Mouse (Mus musculus) heart, postnatal 4 days (tissue): Measurements from ENCODE around the gene Ttc5. TPM values are rescaled to one million over a fixed set of nuclear protein-coding genes. Genes with fewer than 3 reads are reported as not detected.
"Not testable (repeated sequence)": the region's sequence is repeated elsewhere in the genome, so short reads cannot be mapped to it uniquely, and the experiment has no call there.

Source experiments
- DNase-seq: peaks from one replicate; pipeline ENCODE4 v3.0.0; 2021
- total RNA-seq, 2 experiments: library from RNA; stranded (reverse); gene quantifications; 2 replicates each; pipeline ENCODE4 v1.2.3; 2021

Ttc5 gene
- total RNA-seq, 2 experiments from 2014 or later: 30.7 to 31.2 TPM

GRCm38 (mm10) chr14:50765736-50766135, 19.6 kb downstream of the Ttc5 start:
- no peak for DNase-seq

DNA sequence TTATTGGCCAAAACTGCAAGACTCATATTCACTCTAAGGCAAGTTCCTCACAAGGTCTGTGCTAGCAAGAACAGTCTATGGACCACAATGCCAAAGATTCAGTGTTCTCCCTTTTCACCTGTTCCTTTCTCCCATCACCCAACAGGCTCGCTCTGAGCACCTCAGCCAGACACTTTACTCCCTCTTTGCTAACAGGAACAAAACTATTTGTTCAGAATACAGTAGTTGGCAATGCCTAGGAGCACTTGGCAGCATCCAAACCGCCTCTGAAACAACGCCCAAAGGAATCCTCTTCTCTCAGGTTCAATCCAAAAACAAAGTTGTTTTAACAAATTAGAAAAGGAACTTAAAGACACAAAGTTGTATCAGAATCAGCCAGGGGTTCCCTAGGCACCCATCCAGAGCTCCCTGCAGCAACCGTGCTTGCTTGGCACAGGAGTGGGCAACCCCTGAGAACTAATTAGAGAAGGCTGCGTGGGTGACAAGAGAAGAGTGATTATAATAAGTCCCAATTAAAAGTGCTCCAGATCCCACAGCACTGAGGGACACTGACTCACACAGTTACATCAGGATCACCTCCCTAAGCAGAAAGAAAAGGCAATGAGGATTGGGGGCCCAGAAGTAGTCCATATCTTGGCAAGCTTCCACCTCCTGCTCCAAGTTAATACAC, 26.8 kb downstream of the Ttc5 start:
- DNase-seq: no peak

DNA sequence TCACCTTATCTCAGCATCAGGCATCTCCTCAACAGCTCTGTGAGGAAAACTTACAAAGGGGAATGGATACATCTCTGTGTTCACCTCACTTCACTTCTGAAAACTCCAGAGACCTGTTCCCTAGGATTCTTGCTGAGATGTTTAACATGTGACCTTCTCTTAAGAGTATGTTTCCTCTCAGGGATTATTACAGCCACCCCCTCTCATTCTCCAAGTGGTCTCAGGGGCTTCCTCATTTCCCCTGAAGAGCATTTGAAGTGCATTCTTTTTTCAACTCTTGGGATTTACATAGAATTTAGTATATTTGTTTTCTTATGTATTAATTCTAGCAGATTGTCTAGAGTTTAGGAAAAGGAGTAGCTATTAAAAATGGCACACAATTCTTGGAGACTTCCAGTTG, 40.3 kb downstream of the Ttc5 start, which contains the start of gene Olfr749:
Olfr749 (minus strand) TSS at position 101 of the 400 bp plus-strand sequence.
- DNase-seq: no peak

GRCm38 (mm10) chr14:50741584-50741983, 43.7 kb downstream of the Ttc5 start:
- no peak for DNase-seq

DNA sequence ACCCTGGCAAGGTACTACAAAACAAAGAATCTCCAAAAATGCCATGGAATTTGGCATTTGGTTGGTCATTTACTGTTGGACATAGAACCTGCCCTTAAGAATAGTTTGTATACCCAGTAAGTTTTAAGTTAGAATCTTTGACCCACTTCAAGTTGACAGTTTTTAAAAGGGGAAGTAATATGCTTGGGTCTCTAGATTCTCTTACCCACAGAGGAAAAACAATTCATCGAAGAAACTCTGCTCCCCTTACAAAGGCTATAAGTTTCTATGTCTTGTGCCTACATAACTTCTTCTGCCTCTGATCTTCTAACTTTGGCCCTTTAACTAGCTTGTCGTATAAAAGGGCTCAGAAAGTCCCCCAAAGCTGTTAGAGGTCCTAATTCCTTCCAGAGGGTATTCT, 45.0 kb downstream of the Ttc5 start:
- no peak for DNase-seq

DNA sequence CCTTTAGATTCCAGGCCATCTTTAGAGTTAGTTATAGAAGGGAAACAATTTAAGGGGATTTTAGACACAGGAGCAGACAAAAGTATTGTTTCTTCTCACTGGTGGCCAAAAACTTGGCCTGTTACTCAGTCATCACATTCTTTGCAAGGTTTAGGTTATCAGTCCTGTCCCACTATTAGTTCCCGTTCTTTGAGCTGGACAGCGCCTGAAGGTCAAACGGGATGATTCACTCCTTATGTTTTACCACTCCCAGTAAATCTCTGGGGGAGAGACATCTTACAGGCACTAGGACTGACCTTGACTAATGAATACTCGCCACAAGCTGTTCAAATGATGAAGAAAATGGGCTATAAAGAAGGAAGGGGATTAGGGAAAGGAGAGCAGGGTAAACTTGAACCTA, 62.9 kb downstream of the Ttc5 start:
- not testable (repeated sequence) for DNase-seq

- peak; percentile 20 for DNase-seq
Measured at GRCm38 (mm10) chr14:50719875-50720274, 65.4 kb downstream of the Ttc5 start.

Other genes with a start within 250 kb of the Ttc5 start
- gene Olfr744, start 170.6 kb downstream of the Ttc5 start, total RNA-seq: not detected
- not detected for gene Olfr745, start 146.1 kb downstream of the Ttc5 start, total RNA-seq
- not detected for gene Olfr746, start 138.4 kb downstream of the Ttc5 start, total RNA-seq
- not detected for gene Olfr747, start 92.3 kb downstream of the Ttc5 start, total RNA-seq
- not detected for gene Olfr748, start 78.1 kb downstream of the Ttc5 start, total RNA-seq
- gene Olfr749, start 40.4 kb downstream of the Ttc5 start, total RNA-seq: not detected
- under 1 TPM in 1 of 2 experiments, not detected in 1; 0.18 TPM for gene Ccnb1ip1, start 22.2 kb upstream of the Ttc5 start, total RNA-seq
- gene Parp2, start 22.3 kb upstream of the Ttc5 start, total RNA-seq: 10 to 100 TPM; 25.5 to 26.8 TPM
- gene Tep1, start 85.0 kb upstream of the Ttc5 start, total RNA-seq: 10 to 100 TPM in 1 of 2 experiments, 1 to 10 TPM in 1; 9.3 to 12.3 TPM
- 1 to 10 TPM in 1 of 2 experiments, under 1 TPM in 1; 0.86 to 1.1 TPM for gene Klhl33, start 112.0 kb upstream of the Ttc5 start, total RNA-seq
- gene Osgep, start 139.4 kb upstream of the Ttc5 start, total RNA-seq: 10 to 100 TPM; 64.2 to 65.8 TPM
- 10 to 100 TPM; 49.5 to 52.9 TPM for gene Apex1, start 139.4 kb upstream of the Ttc5 start, total RNA-seq
- 10 to 100 TPM; 25.7 to 27.2 TPM for gene Pip4p1, start 145.3 kb upstream of the Ttc5 start, total RNA-seq
- 10 to 100 TPM; 11.1 to 13.9 TPM for gene Pnp, start 145.6 kb upstream of the Ttc5 start, total RNA-seq
- gene Gm49342, start 159.0 kb upstream of the Ttc5 start, total RNA-seq: 10 to 100 TPM; 11.1 to 15.0 TPM
- gene Pnp2, start 170.5 kb upstream of the Ttc5 start, total RNA-seq: 1 to 10 TPM in 1 of 2 experiments, under 1 TPM in 1; 0.81 to 1.2 TPM
- under 1 TPM in 1 of 2 experiments, not detected in 1; 0.17 TPM for gene Rnase10, start 222.2 kb upstream of the Ttc5 start, total RNA-seq